Mouse (Mus musculus): ENCODE results near the gene Myl4.
"Not testable (repeated sequence)": the region's sequence is repeated elsewhere in the genome, so short reads cannot be mapped to it uniquely, and the experiment has no call there.

Myl4 gene

DNA sequence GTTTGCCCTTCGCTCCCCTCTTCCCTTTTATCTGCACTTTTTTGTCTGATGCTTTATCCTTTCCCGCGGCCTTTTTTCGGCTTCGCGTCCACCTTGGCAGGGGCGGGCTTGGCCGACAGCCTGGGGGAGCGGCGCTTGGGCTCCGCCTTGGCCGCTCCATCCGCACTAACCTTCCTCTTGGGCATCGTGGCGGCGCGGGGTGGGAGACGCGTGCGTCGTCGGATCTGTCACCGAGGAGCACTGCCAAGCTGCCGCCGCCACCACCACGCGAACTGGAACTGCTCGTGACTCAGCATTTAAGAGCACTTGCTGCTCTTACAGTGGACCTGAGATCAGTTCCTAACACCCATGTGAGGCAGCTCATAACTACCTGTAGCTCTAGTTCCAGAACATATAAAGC, 20.9 kb downstream of the Myl4 start:
- DNase-seq (ENCODE audit: low read depth) = not testable (repeated sequence)

DNA sequence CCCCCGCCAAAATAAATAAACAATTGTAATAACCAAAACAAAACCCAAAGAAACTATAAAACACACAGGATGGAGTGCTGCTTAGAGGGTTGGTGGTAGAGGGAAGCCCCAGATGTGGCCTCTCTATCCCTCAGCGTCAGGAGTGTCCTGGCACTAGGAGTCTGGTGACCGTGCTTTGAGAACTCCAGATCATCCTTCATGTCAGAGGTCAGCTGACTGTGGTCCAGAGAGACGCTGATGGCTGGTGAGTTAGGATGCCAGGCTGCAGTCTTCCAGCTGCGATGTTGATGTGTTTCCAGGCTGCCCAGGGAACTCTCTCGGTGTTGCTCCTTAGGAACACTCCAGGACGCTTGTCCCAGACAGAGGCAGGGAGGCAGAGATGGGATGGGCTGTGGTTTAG, 21.6 kb downstream of the Myl4 start:
- DNase-seq (ENCODE audit: low read depth) = no peak

- DNase-seq (ENCODE audit: low read depth) = no peak
Measured at GRCm38 (mm10) chr11:104572566-104572965, 22.1 kb downstream of the Myl4 start.

GRCm38 (mm10) chr11:104576772-104577612, 26.5 kb downstream of the Myl4 start:
- no peak for DNase-seq (ENCODE audit: low read depth)

DNA sequence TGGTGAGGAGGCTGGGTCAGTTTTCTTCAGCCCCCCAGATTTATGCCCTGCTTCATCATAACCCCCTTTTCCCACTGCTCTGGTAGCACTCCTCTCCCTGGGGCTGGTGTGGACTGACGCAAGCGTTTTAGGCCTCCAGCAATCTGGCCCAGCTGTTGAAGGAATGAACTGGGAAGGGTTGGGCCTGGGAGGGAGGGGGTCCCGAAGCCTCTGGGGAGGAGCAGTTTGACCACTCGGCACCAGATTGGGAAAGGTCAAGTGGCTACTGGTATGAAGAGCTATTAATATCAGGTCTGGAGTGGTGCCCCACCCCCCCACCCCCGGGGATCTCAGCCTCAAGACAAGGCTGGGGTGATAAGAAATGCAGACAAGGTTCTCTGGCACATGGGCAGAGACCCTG, 27.6 kb downstream of the Myl4 start:
- no peak for DNase-seq (ENCODE audit: low read depth)

DNA sequence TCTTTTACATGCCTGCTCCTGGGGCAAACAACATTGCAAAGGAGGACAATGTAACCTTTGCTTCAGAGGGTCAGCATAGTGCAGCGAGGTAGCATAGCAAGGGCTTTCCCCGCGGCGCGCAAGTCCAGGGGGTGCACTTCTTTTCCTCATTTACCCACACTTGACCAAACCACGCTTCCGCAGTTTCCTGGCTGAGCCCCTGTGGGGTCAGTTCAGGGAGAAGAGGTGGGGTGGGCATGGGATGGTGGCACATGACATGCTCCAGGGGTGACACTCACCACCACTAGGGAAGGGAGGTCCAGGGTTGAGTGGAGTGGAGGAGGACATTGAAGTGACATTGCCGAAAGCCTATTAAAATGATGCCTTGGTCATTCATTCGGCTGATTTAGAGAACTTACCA, 28.6 kb downstream of the Myl4 start:
- DNase-seq (ENCODE audit: low read depth) = no peak

- DNase-seq (ENCODE audit: low read depth) = no peak
Measured at GRCm38 (mm10) chr11:104579575-104579974, 29.1 kb downstream of the Myl4 start.

- no peak for DNase-seq (ENCODE audit: low read depth)
Measured at GRCm38 (mm10) chr11:104580091-104580490, 29.6 kb downstream of the Myl4 start.

DNA sequence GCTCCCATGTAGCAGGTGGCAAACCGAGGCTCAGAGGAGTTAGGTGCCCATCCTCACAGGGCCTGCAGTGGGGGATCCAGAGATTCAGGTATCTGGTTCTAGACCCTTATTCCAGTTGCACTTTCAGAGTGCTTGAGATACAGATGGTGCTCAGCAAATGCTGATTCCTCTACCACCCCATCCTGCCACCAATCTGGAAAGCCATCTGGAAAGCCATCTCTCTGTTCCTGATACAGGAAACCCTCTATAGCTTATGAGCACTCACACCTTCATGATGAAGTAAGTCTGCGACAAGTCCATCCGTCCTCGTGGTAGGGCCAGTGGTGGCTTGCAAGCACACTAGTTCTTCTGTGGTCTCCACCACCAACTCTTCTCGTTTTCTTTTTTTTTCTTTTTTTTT, 30.1 kb downstream of the Myl4 start:
- DNase-seq (ENCODE audit: low read depth) = no peak

GRCm38 (mm10) chr11:104581446-104582307, 31.2 kb downstream of the Myl4 start:
- peak; percentile 82 for DNase-seq (ENCODE audit: low read depth)

- no peak for DNase-seq (ENCODE audit: low read depth)
Measured at GRCm38 (mm10) chr11:104582308-104582606, 31.8 kb downstream of the Myl4 start.

DNA sequence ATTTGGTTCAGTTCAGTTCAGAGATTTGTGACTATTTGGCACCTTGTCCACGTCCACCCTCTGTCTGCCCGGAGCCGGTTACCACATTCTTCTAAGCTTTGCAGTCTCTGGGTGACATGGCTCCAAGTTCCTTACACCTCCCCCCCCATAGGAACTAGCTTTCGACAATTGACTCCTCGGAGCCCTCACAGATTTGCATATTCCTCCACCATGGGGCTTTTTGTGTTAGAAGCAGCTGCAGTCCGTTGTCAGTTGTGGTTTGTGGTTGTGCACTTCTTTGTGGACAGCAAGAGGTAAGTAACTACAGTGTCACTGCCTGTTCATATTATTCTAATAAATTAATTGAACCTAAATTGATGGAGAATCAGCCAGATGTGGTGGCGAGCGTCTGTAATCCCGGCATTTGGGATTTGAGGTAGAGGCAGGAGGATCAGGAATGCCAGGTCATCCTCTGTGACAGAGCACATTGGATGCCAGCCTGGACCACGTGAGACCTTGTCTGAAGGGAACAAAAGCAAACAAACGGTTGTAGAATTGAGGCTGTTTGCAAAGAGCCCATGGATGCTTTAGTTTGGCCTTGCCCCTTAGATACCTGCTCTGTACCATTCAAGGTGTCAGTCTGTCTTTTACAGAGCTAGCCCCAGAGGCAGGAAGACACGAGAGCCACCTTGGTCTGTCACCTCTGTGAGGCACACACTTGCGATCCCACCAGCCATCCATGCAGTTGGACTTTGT, 32.3 kb downstream of the Myl4 start:
- DNase-seq (ENCODE audit: low read depth) = peak; percentile 60

DNA sequence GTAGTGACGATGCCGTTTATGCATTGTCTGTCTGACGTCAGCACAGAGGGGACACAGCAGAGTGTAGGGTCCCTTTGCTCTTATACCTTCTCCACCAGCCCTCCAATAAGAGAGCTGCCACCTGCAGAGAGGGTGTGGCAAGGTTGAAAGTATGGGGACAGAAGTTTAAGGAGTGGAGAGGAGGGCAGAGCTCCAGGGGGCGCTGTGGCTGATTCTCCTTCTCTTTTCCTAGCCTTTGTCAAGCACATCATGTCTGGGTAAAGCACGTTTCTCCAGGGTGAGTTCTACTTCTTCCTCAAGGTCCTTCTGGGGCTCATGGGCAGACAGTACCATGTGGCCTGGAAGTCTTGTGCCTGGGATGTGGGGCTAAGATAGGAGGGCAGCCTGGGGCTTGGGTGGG, 35.0 kb downstream of the Myl4 start:
- no peak for DNase-seq (ENCODE audit: low read depth)

DNA sequence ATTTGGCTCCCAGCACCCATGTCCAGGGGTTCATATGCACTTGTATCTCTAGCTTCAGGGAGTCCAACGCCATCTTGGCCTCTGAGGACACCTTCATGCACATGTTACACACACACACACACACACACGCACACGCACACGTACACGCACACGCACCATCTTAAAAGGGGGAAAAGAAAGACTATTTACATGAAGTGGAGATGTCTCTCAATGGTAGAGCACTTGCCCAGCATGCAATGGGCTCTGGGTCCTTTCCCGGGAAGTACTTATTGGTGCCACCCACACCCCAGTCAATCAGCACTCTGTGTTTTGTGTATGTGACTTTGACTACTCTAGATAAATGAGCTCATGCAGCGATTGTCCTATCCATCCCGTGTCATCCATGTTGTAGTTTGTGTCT, 37.4 kb downstream of the Myl4 start:
- no peak for DNase-seq (ENCODE audit: low read depth)

DNA sequence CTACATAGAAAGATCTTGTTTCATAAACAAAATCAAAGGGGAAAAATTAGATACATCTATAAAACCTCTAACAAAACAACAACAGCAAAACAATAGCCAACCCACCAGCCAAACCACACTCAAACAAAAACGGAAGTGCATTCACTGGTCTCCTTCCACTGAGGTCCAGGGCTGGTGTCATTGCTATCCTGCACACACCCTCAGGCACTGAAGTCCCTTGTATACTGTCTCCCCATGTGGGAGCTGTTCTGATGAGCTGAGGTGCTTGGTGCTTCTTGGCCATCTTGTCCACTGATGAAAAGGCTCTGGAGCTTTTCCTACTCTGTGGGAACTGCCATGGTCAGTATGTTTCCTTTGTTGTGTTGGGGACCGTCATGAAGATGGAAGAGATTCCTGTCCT, 38.0 kb downstream of the Myl4 start:
- no peak for DNase-seq (ENCODE audit: low read depth)

GRCm38 (mm10) chr11:104589570-104589969, 39.1 kb downstream of the Myl4 start:
- DNase-seq (ENCODE audit: low read depth) = no peak

- peak; percentile 93 for DNase-seq (ENCODE audit: low read depth)
Measured at GRCm38 (mm10) chr11:104590148-104590547, 39.7 kb downstream of the Myl4 start.

GRCm38 (mm10) chr11:104592066-104592835, 41.8 kb downstream of the Myl4 start:
- DNase-seq (ENCODE audit: low read depth) = no peak

DNA sequence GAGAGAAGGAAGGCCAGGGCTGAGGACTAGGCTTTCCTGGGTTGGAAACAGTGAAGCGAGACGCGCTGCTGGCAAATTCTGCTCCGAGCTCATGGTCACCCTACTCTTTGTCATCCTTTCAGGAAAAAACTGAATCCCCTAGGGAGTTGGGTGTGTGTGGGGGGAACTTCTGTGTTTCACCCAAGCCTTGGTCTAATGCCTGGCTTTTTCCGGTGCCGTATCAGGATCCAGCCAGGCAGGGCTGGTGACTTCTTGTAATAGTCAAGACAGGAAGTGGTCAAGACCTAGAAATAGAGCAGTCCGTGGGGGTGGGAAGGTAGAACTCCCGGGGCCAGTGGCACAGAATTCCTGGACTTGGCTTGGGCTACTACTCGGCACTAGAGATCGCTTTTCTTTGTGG, 45.9 kb downstream of the Myl4 start:
- DNase-seq (ENCODE audit: low read depth) = no peak

DNA sequence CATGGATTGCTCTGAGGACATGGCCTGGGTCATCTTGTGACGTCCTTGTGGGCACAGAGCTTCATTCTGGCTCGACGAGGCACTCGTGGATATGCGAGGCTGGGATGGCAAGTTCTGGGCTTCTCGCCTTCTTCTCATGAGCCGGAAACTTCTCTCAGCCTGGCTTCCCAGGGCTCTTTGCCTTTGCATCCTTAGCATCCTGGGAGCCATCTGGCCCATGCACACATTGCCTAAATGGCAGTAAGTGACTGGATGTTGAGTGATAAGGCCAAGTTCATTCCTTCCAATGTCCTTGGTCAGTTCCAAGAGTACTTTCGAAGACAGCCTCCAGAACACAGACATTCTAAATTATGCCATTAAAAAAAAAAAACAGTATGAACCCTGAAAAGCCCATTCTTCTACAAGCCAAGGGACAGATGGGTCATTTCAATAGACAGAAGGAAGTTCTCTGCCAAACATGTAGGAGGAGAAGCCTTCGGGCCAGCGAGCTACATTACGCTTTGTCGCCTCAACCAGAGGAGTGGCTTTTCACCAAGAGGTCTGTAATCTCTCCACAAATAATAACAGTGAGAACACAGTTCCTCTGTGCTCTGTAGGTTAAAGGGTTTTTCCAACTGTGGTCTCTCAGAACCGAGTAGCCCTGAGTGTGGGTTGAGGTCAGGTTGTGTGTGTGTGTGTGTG, 48.9 kb downstream of the Myl4 start:
- no peak for DNase-seq (ENCODE audit: low read depth)

GRCm38 (mm10) chr11:104600675-104601074, 50.2 kb downstream of the Myl4 start:
- DNase-seq (ENCODE audit: low read depth) = no peak

Data from naive thymus-derived CD4-positive, alpha-beta T cell, adult 2 months (primary cell).